Mouse (Mus musculus) cortical plate, adult 2 months (tissue): ENCODE results near the gene Abhd17a. TPM values are rescaled to one million over a fixed set of nuclear protein-coding genes. Genes with fewer than 3 reads are reported as not detected.
A peak's percentile ranks its signal among the peaks of the same experiment; 100 is the strongest.

Experiments used
- H3K27ac ChIP-seq: fragments of 200-500 bp; 2 replicates; pipeline ENCODE4 v1.5.1; 2012; ENCODE audit warnings: low read length, control low read depth, inconsistent platforms; ENCODE audit not compliant: insufficient read depth
- H3K4me1 ChIP-seq: fragments of 200-500 bp; 2 replicates; pipeline ENCODE4 v1.6.1; 2011; ENCODE audit warnings: low read length; ENCODE audit not compliant: control insufficient read depth, insufficient read depth
- H3K4me3 ChIP-seq: fragments of 200-500 bp; 2 replicates; pipeline ENCODE4 v1.5.1; 2011; ENCODE audit warnings: mild to moderate bottlenecking, low read length, control low read depth; ENCODE audit not compliant: insufficient read depth
- CTCF ChIP-seq: fragments of 200-500 bp; IDR thresholded peaks from 2 replicates; pipeline ENCODE4 v1.5.1; 2011; ENCODE audit warnings: mild to moderate bottlenecking, control low read depth, low read length; ENCODE audit not compliant: insufficient read depth; ENCODE audit errors: extremely low read depth
- POLR2A ChIP-seq: fragments of 200-500 bp; IDR thresholded peaks from 2 replicates; pipeline ENCODE4 v1.6.1; 2011; ENCODE audit warnings: mild to moderate bottlenecking, low read length, control low read depth; ENCODE audit not compliant: insufficient read depth; ENCODE audit errors: extremely low read depth
- polyA plus RNA-seq: library from polyadenylated mRNA; depleted of rRNA; stranded (reverse); fragments of >200 nt; gene quantifications from 2 replicates; pipeline ENCODE4 v1.2.3, GENCODE M21; 2012

The Abhd17a gene
- polyA plus RNA-seq, 1 experiment, result 329 TPM

DNA sequence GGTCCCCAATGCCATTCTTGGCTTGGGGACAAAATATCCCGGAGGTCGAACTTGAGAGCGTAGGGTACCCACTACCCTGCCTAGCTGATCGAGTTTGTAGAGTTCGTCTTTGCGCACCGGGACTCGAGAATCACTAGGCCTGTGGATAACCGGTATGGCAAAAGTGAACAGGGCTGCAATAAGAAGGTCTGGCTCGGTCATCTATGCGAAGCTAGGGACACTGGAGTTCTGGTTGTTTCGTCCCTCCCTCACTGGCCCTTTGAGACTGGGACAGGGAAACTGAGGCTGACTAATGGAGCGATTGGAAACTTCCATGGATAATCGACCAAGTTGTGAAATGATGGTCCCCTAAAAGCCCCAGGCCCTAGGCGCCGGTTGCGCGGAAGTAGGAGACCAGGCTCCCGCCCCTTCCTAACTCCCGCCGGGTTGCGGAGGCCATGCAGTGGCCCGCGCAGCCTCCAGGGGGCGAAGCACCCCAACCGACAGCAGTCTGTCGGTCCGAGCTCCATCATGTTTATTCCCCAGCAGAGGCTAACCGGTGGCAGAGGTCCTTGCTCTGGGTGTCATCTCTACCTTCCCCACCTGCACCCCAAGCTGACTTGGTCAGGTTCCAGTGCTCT is 11.9 kb downstream of the Abhd17a start:
- no peak for TF ChIP-seq POLR2A
- peak; percentile 54 for TF ChIP-seq CTCF
- Histone ChIP-seq H3K4me3 (peak overlapping the region; percentile 63), H3K4me1 (peaks cover 3% of the 10 kb centered on the region; the same call in 1 of the 2 replicates), H3K27ac (peak overlapping the region; percentile 47)

DNA sequence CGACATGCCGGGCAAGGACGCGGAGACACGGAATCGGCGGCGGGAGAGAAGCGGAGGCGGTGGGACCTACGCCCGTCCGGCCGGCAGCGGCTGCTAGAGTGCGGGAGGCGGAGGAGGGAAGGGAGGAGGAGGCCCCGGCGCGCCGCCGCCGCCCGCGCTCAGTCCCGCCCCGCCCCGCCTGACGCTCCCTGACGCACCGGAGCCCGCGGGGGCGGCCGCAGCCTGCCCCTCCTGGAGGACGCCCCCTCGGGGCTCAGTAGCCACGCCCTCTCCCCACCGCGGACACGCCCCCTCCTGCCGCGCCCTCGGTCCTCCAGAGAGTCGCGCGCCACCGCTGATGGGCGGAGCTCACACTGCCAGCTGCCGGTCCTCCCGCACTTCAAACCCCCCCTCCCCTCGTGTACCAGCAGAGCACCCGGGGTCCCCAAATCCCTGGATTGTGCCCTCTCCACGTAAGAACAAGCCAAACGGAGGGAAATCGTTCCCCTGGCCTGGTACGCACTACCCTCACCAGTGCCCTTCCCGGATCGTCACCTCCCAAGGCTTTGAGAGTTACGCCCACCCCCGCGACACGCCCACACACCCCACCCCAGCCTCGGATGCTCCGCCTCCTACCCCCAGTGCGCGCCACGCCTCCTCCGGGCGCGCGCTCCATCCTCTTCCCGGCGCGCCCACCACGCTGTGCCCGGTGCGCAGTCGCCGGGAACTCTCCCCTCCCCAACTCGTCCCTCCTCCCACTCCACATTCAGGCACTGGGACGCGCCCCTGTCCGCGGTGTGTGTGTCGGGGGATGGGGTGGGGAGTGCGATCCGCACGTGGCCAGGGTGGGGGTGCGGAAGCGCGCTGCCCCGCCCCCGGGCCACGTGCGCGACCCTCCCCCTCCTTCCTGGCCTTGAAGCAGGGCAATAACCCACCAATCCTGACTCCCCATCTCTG is 12.7 kb downstream of the Abhd17a start, which contains the start of gene Klf16:
Gene Klf16 (minus strand): TSS at position 127 of the 936 bp plus-strand sequence.
- TF ChIP-seq POLR2A (no peak), CTCF (no peak)
- peaks cover 4% of the 10 kb centered on the region; the same call in 1 of the 2 replicates for H3K4me1 ChIP-seq
- H3K4me3 ChIP-seq, result peak within 1 kb of the TSS; percentile 63
- peak within 1 kb of the TSS; percentile 96 for H3K27ac ChIP-seq

- H3K27ac ChIP-seq, result peak overlapping the region; percentile 96
- peak overlapping the region; percentile 63 for H3K4me3 ChIP-seq
- TF ChIP-seq POLR2A (no peak), CTCF (no peak)
- H3K4me1 ChIP-seq, result peaks cover 7% of the 10 kb centered on the region; the same call in 1 of the 2 replicates
Observed at GRCm38 (mm10) chr10:80576351-80577194, 13.6 kb downstream of the Abhd17a start.

GRCm38 (mm10) chr10:80575925-80576324 is 14.2 kb downstream of the Abhd17a start:
- Histone ChIP-seq H3K4me1 (peaks cover 10% of the 10 kb centered on the region; the same call in 1 of the 2 replicates), H3K27ac (peak overlapping the region; percentile 94), H3K4me3 (peak overlapping the region; percentile 63)
- TF ChIP-seq POLR2A (no peak), CTCF (no peak)

DNA sequence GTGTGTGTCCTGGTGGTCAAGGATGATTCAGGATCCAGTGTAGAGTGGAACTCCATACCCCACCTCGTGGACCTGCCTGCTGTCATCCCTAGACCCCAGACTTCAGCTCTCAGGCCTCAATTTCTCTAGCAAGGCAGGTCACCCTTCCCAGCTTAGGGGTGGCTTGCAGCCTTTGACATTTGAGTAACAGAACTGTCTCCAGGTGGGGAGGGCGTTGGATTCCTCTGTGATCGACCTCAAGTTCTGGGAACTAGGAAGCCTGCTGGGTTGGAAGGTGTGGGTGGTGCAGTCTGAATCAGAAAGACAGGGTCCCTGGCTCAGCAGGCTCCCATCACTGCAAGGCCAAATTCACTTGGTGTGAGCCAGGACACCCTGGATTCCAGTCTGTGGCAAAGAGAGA is 15.2 kb downstream of the Abhd17a start:
- peaks cover 10% of the 10 kb centered on the region; the same call in 1 of the 2 replicates for H3K4me1 ChIP-seq
- peak overlapping the region; percentile 63 for H3K4me3 ChIP-seq
- TF ChIP-seq POLR2A (no peak), CTCF (no peak)
- H3K27ac ChIP-seq, result peak overlapping the region; percentile 94

- Histone ChIP-seq H3K4me3 (peak overlapping the region; percentile 63; the same call in 1 of the 2 replicates), H3K27ac (peak overlapping the region; percentile 94), H3K4me1 (peaks cover 10% of the 10 kb centered on the region; the same call in 1 of the 2 replicates)
- no peak for TF ChIP-seq CTCF
- TF ChIP-seq POLR2A, result peak; percentile 66; the same call in 1 of the 2 replicates
Observed at GRCm38 (mm10) chr10:80573944-80574343, 16.2 kb downstream of the Abhd17a start.

- TF ChIP-seq POLR2A, result no peak
- no peak for TF ChIP-seq CTCF
- Histone ChIP-seq H3K4me1 (peaks cover 10% of the 10 kb centered on the region; the same call in 1 of the 2 replicates), H3K27ac (peak overlapping the region; percentile 82; the same call in 1 of the 2 replicates), H3K4me3 (no peak overlapping the region)
Observed at GRCm38 (mm10) chr10:80572477-80572876, 17.7 kb downstream of the Abhd17a start.

DNA sequence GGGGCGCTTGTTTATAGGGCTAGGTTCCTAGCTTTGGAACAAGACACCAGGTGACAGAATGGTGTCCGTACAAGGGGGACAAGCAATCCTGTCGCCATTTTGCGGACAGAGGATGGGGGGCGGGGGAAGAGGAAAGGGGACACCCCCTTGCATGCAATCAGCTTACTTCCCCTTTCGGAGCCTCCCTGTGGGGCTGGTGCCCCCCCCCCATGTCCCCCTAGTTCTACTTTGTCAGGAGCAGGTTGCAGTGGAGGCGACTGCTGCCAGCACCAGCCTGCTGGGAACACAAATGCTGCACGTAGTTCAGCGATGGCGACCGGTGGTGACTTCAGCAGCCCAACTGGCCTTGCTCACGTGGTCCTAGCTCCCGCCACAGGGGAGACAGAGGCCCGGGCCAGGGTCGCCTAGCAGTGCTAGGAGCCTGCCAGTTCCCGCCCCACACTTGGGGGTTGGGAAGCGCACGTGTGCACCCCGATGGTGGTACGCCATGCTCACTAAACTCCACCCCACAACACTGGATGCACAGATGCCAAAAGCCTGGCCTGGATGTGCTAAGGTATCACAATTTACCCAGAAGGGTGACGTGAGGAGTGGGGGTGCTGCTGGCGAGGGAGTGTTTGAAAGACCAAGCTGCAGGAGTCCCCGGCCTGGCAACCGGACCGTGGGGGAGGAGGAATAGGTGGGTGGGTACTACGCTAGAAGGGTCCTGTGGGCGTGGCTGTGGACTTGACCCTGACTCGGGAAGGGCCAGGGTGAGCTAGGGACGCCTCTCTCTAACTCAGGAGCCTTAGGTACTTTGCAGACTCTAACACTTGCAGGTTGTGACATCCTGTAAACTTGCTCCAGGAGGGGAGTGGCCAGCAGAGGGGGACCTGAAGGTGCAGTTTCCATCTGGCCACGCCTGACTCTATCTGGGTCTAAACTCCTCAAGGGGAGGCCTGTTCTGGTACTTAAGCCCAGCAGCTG is 19.0 kb downstream of the Abhd17a start:
- Histone ChIP-seq H3K27ac (peak overlapping the region; percentile 54), H3K4me1 (peaks cover 13% of the 10 kb centered on the region; the same call in 1 of the 2 replicates), H3K4me3 (0 out of 2 replicates have a peak overlapping the region, but pooled peaks have one; percentile 1)
- TF ChIP-seq POLR2A (no peak), CTCF (no peak)
